Mouse (Mus musculus) liver, adult 2 months (tissue): ENCODE measurements around the gene Try4. TPM values are rescaled to one million over a fixed set of nuclear protein-coding genes. Genes with fewer than 3 reads are reported as not detected.
"Not testable (repeated sequence)": the region's sequence is repeated elsewhere in the genome, so short reads cannot be mapped to it uniquely, and the experiment has no call there.

Source experiments
- DNase-seq: peaks from one replicate; pipeline ENCODE4 v3.0.0-alpha.2; 2011; ENCODE audit warnings: low read depth, low spot score; ENCODE audit errors: extremely low read depth
- H3K27ac ChIP-seq: fragments of 200-500 bp; replicated peaks from 2 replicates; pipeline ENCODE4 v1.5.1; 2012; ENCODE audit warnings: low read depth, mild to moderate bottlenecking, control low read depth, inconsistent platforms, low read length; ENCODE audit not compliant: insufficient read depth
- H3K27me3 ChIP-seq: fragments of 200-500 bp; 2 replicates; pipeline ENCODE4 v1.6.1; 2012; ENCODE audit warnings: mild to moderate bottlenecking, moderate library complexity, low read length, inconsistent platforms; ENCODE audit not compliant: control insufficient read depth, insufficient read depth
- H3K36me3 ChIP-seq: fragments of 200-500 bp; 2 replicates; pipeline ENCODE4 v1.6.1; 2012; ENCODE audit warnings: low read length, inconsistent platforms; ENCODE audit not compliant: control insufficient read depth, insufficient read depth
- H3K4me1 ChIP-seq: fragments of 200-500 bp; 2 replicates; pipeline ENCODE4 v1.6.1; 2011; ENCODE audit warnings: low read length; ENCODE audit not compliant: control insufficient read depth, insufficient read depth
- H3K4me3 ChIP-seq: fragments of 200-500 bp; 2 replicates; pipeline ENCODE4 v1.5.1; 2011; ENCODE audit warnings: low read depth, mild to moderate bottlenecking, control low read depth, low read length, moderate library complexity; ENCODE audit not compliant: insufficient read depth
- H3K79me2 ChIP-seq: fragments of 200-500 bp; 2 replicates; pipeline ENCODE4 v1.6.1; 2012; ENCODE audit warnings: inconsistent platforms, mild to moderate bottlenecking, low read length, moderate library complexity; ENCODE audit not compliant: control insufficient read depth, insufficient read depth
- H3K9ac ChIP-seq: fragments of 200-500 bp; 2 replicates; pipeline ENCODE4 v1.6.1; 2012; ENCODE audit warnings: low read depth, mild to moderate bottlenecking, control low read depth, inconsistent platforms, low read length
- CTCF ChIP-seq: fragments of 200-500 bp; IDR thresholded peaks from 2 replicates; pipeline ENCODE4 v1.5.1; 2011; ENCODE audit warnings: low read depth, low read length, control low read depth
- POLR2A ChIP-seq: fragments of 200-500 bp; IDR thresholded peaks from 2 replicates; pipeline ENCODE4 v1.6.1; 2011; ENCODE audit warnings: low read length, control low read depth; ENCODE audit not compliant: insufficient read depth; ENCODE audit errors: extremely low read depth
- WGBS: fragments of 180-500 bp; shearing (Covaris S2); methylation state at CpG from one replicate; pipeline ENCODE4 v1.1.7; 2018; 5-methylcytosine and 5-hydroxymethylcytosine counted together
- polyA plus RNA-seq: library from polyadenylated mRNA; depleted of rRNA; stranded (reverse); fragments of >200 nt; gene quantifications from 2 replicates; pipeline ENCODE4 v1.2.3, GENCODE M21; 2012; rRNA removed
- total RNA-seq: library from RNA; depleted of rRNA; stranded (reverse); fragments of >200 nt; gene quantifications from 2 replicates; pipeline ENCODE4 v1.2.3, GENCODE M21; 2014; rRNA removed

Try4 gene
- total and polyA plus RNA-seq, 2 experiments = 0.44 to 241 TPM

DNA sequence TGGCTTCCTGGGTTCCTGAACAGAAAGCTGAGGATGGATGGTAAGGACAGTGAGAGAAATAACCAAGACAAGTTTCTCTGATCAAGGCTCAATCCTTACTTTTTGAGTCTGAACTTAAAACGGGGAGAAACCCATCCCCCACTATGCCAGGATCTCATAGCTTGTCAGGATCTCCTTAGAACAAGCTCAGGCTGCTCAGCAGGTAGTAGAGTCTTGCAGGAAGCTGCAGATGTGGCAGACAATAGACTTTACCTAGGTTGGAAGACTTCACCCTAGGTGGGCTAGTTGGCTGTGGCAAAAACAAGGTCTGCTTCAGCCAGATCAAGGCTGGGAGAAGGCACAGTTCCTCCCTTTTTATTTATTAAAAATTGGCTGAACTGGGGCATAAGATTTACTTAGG lies 3.8 kb upstream of the Try4 start:
- H3K27me3 ChIP-seq = no peaks in the 10 kb centered on the region
- no peak for DNase-seq
- no peaks in the 10 kb centered on the region for H3K36me3 ChIP-seq
- no peaks in the 10 kb centered on the region for H3K4me1 ChIP-seq
- TF ChIP-seq CTCF (no peak), POLR2A (no peak)
- WGBS = 6% methylated on average over 1 of the region's 1 CpGs
- no peak overlapping the region for H3K27ac ChIP-seq
- H3K9ac ChIP-seq = no peak overlapping the region
- no peak overlapping the region for H3K4me3 ChIP-seq
- no peaks in the 10 kb centered on the region for H3K79me2 ChIP-seq

GRCm38 (mm10) chr6:41316741-41317140 lies 14.7 kb downstream of the Try4 start, which contains the start of gene Try5:
Try5 (minus strand) TSS chr6:41316841.
- 66% methylated on average over 3 of the region's 3 CpGs for WGBS
- not testable (repeated sequence) for H3K4me3 ChIP-seq, H3K79me2 ChIP-seq

DNA sequence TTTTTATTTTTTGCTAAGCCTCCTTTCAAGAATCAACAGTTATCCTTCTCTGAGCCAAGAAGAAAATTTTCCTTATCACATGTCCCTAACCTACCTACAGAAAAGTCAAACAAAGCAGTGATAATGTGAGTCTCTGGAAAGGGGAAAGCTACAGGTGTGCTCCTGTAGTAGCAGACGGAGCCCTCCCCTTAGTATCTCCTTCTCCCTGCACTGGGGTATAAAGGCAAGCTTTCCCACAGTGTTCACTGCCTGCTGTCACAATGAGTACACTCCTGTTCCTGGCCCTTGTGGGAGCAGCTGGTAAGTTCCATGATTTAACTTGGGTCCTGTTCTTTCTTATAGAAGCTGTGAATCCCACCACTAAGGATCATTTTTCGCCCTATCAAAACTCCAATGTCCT lies 51.9 kb downstream of the Try4 start, which contains the start of gene Try10:
TSS of gene Try10 (plus strand) at position 174 of the 400 bp plus-strand sequence.
- no peak within 1 kb of the TSS for H3K27ac ChIP-seq
- H3K9ac ChIP-seq = no peak within 1 kb of the TSS
- no peaks in the 10 kb centered on the region for H3K79me2 ChIP-seq
- no peaks in the 10 kb centered on the region for H3K4me1 ChIP-seq
- DNase-seq = no peak
- H3K27me3 ChIP-seq = no peaks in the 10 kb centered on the region
- H3K4me3 ChIP-seq = no peak within 1 kb of the TSS
- H3K36me3 ChIP-seq = no peaks in the 10 kb centered on the region
- 65% methylated on average over 2 of the region's 2 CpGs for WGBS
- TF ChIP-seq CTCF (no peak), POLR2A (no peak)

More at GRCm38 (mm10) chr6:41316741-41317140, 14.7 kb downstream of the Try4 start, which contains the start of gene Try5:
- H3K27me3 ChIP-seq, H3K36me3 ChIP-seq, H3K9ac ChIP-seq, H3K27ac ChIP-seq, H3K4me1 ChIP-seq, DNase-seq: not testable (repeated sequence)

Other genes with a start within 250 kb of the Try4 start
- gene Try5, start 14.6 kb downstream of the Try4 start, total RNA-seq = 8.9 and 59.9 TPM in 2 replicates
- gene Try5, start 14.6 kb downstream of the Try4 start, polyA plus RNA-seq = 0.13 and 0.40 TPM in 2 replicates
- 0.34 and 2.5 TPM in 2 replicates for gene Try10, start 51.8 kb downstream of the Try4 start, total RNA-seq
- gene Try10, start 51.8 kb downstream of the Try4 start, polyA plus RNA-seq = not detected in 2 replicates
- gene Prss3, start 75.4 kb downstream of the Try4 start, total RNA-seq = 1.1 TPM in 1 of 2 replicates, not detected in the other
- gene Prss3, start 75.4 kb downstream of the Try4 start, polyA plus RNA-seq = not detected in 2 replicates
- 0.18 TPM in 1 of 2 replicates, not detected in the other for gene Gm5771, start 90.1 kb downstream of the Try4 start, total RNA-seq
- gene Gm5771, start 90.1 kb downstream of the Try4 start, polyA plus RNA-seq = not detected in 2 replicates
- not detected in 2 replicates for gene Gm10334, start 143.9 kb downstream of the Try4 start, total RNA-seq
- gene Gm10334, start 143.9 kb downstream of the Try4 start, polyA plus RNA-seq = not detected in 2 replicates
- not detected in 2 replicates for gene Prss1, start 156.7 kb downstream of the Try4 start, total RNA-seq
- not detected in 2 replicates for gene Prss1, start 156.7 kb downstream of the Try4 start, polyA plus RNA-seq
- 29.1 and 173 TPM in 2 replicates for gene Prss2, start 219.5 kb downstream of the Try4 start, total RNA-seq
- 0.48 and 1.7 TPM in 2 replicates for gene Prss2, start 219.5 kb downstream of the Try4 start, polyA plus RNA-seq